Mouse (Mus musculus): ENCODE data around the gene Farsa. TPM values are rescaled to one million over a fixed set of nuclear protein-coding genes. Genes with fewer than 3 reads are reported as not detected.

Farsa gene
- polyA plus RNA-seq, 1 experiment: 50.4 TPM

DNA sequence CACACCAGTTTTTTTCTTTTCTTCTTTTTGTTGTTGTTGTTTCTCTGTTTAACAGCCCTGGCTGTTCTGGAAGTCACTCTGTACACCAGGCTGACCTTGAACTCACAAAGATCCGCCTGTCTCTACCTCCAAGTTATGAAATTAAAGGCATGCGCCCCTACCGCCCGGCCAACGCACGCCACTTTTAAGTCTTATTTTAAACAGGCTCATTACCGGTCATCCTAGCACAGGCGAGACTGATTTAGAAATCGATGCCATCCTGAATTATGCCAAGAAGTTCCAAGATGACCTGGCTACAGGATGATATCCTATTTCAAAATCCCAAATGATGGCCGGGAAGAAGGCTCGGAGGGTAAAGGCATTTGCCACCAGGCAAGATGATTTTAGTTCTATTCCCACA is 25.3 kb upstream of the Farsa start, which contains the start of gene Gadd45gip1:
Gene Gadd45gip1 (plus strand): TSS at position 33 of the 400 bp plus-strand sequence.
- Histone ChIP-seq H3K4me1 (ENCODE audit: control insufficient read depth, insufficient read depth, low read length) (peaks cover 2% of the 10 kb centered on the region), H3K27me3 (ENCODE audit: control insufficient read depth, insufficient read depth, low read length) (no peaks in the 10 kb centered on the region), H3K4me3 (ENCODE audit: control insufficient read depth, low read depth, low read length) (peak within 1 kb of the TSS; percentile 84), H3K36me3 (ENCODE audit: control insufficient read depth, insufficient read depth, low read length) (no peaks in the 10 kb centered on the region), H3K27ac (ENCODE audit: control insufficient read depth, insufficient read depth, low read depth, low read length) (peak within 1 kb of the TSS; percentile 71)
- TF ChIP-seq CTCF (IDR thresholded peaks at IDR 0.05; ENCODE audit: control insufficient read depth, insufficient read depth, insufficient replicate concordance, low read depth, low read length) (peak; percentile 32; the same call in 1 of the 2 replicates), POLR2A (IDR thresholded peaks at IDR 0.05; ENCODE audit: control insufficient read depth, low read depth, low read length) (no peak)

GRCm38 (mm10) chr8:84832034-84832717 is 24.6 kb upstream of the Farsa start:
- peak overlapping the region; percentile 84 for H3K4me3 ChIP-seq (ENCODE audit: control insufficient read depth, low read depth, low read length)
- no peaks in the 10 kb centered on the region for H3K36me3 ChIP-seq (ENCODE audit: control insufficient read depth, insufficient read depth, low read length)
- H3K4me1 ChIP-seq (ENCODE audit: control insufficient read depth, insufficient read depth, low read length): peaks cover 2% of the 10 kb centered on the region
- no peak for TF ChIP-seq CTCF (IDR thresholded peaks at IDR 0.05; ENCODE audit: control insufficient read depth, insufficient read depth, insufficient replicate concordance, low read depth, low read length)
- peak; percentile 67 for TF ChIP-seq POLR2A (IDR thresholded peaks at IDR 0.05; ENCODE audit: control insufficient read depth, low read depth, low read length)
- H3K27me3 ChIP-seq (ENCODE audit: control insufficient read depth, insufficient read depth, low read length): no peaks in the 10 kb centered on the region
- peak overlapping the region; percentile 71 for H3K27ac ChIP-seq (ENCODE audit: control insufficient read depth, insufficient read depth, low read depth, low read length)

GRCm38 (mm10) chr8:84832759-84833742 is 23.7 kb upstream of the Farsa start:
- H3K36me3 ChIP-seq (ENCODE audit: control insufficient read depth, insufficient read depth, low read length): peaks cover 1% of the 10 kb centered on the region; the same call in 1 of the 2 replicates
- peak overlapping the region; percentile 84 for H3K4me3 ChIP-seq (ENCODE audit: control insufficient read depth, low read depth, low read length)
- TF ChIP-seq CTCF (IDR thresholded peaks at IDR 0.05; ENCODE audit: control insufficient read depth, insufficient read depth, insufficient replicate concordance, low read depth, low read length) (no peak), POLR2A (IDR thresholded peaks at IDR 0.05; ENCODE audit: control insufficient read depth, low read depth, low read length) (no peak)
- peak overlapping the region; percentile 71 for H3K27ac ChIP-seq (ENCODE audit: control insufficient read depth, insufficient read depth, low read depth, low read length)
- H3K27me3 ChIP-seq (ENCODE audit: control insufficient read depth, insufficient read depth, low read length): no peaks in the 10 kb centered on the region
- peaks cover 8% of the 10 kb centered on the region for H3K4me1 ChIP-seq (ENCODE audit: control insufficient read depth, insufficient read depth, low read length)

DNA sequence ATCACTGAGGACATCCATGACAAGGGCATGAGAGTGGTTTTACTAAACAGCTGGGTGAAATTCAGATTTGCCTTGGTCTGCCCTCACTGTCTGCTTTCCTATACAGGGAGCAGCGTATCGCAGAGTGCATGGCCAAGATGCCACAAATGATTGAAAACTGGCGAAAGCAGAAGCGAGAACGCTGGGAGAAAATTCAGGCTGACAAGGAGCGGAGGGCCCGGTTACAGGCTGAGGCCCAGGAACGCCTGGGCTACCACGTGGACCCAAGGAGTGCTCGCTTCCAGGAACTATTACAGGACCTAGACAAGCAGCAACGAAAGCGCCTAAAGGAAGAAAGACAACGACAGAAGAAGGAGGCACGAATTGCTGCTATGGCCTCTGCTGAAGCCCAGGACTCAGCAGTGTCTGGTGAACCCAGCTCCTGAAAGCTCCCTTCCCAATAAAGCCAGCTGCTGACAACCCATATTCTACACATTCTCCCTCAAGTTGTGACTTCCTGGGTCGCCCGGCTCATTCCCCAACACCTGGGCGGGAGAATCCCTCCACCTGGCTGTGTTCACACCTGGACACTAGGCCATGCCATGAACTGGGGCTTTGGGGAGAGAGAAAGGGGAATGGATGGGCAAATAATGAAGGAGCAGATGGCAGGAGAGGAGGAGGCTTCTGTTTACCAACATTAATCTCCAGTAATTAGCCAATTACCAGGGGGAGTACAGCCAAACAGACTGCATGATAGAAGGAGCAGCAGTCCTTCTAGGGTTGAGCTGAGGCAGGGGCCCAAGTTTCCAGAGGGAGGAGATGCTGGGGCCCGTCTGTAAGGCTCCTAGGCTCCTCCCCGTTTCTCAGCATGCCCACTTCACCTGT is 22.6 kb upstream of the Farsa start:
- Histone ChIP-seq H3K36me3 (ENCODE audit: control insufficient read depth, insufficient read depth, low read length) (peaks cover 1% of the 10 kb centered on the region; the same call in 1 of the 2 replicates), H3K4me3 (ENCODE audit: control insufficient read depth, low read depth, low read length) (no peak overlapping the region), H3K4me1 (ENCODE audit: control insufficient read depth, insufficient read depth, low read length) (peaks cover 8% of the 10 kb centered on the region), H3K27ac (ENCODE audit: control insufficient read depth, insufficient read depth, low read depth, low read length) (peak overlapping the region; percentile 45; the same call in 1 of the 2 replicates), H3K27me3 (ENCODE audit: control insufficient read depth, insufficient read depth, low read length) (no peaks in the 10 kb centered on the region)
- TF ChIP-seq CTCF (IDR thresholded peaks at IDR 0.05; ENCODE audit: control insufficient read depth, insufficient read depth, insufficient replicate concordance, low read depth, low read length) (no peak), POLR2A (IDR thresholded peaks at IDR 0.05; ENCODE audit: control insufficient read depth, low read depth, low read length) (no peak)

DNA sequence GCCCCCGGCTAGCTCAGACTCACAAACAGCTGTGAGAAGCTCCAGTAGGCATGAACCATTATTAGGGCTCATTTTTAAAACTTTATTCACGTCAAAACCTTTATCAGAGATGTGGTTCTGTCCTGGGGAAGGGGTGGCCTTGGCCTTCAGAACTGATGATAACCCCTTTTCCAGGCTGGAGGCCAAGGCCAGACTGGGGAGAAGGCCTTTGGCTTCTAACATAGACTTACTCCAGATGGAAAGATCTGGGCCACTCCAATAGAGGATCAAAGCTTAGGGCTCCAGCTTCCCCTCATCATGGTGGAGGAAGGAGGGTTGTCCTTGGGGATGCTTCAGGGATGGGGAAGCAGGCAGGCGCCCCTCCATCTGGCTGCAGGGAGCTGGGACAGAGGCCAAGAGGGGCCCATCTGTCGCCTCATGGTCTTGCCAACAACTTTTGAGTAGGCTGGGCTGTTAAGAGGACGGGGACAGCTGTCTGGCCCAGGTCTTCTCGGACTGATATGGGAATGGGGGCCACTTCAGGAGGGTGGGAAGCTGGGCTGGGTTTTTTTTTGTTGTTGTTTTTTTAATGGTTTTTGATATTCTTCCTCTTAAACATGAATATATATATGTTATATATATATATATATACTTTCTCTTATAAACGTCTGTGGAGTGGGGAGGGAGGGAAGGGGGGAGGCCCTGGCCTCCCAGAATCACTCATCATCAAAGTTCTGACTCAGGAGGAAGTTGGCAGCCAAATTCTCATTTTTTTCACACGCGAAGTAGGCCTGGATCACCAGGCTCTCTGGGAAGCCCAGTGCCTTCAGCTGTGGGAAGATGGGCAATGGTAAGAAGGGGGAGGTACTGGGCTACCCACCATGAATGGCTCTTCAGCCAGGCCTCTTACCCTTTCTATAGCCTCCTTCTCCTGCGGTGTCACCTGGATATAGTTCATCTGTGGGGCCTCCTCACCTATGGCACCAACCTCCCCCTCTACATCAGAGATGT is 21.6 kb upstream of the Farsa start:
- Histone ChIP-seq H3K27me3 (ENCODE audit: control insufficient read depth, insufficient read depth, low read length) (no peaks in the 10 kb centered on the region), H3K36me3 (ENCODE audit: control insufficient read depth, insufficient read depth, low read length) (peaks cover 1% of the 10 kb centered on the region; the same call in 1 of the 2 replicates), H3K4me3 (ENCODE audit: control insufficient read depth, low read depth, low read length) (no peak overlapping the region), H3K27ac (ENCODE audit: control insufficient read depth, insufficient read depth, low read depth, low read length) (no peak overlapping the region), H3K4me1 (ENCODE audit: control insufficient read depth, insufficient read depth, low read length) (peaks cover 8% of the 10 kb centered on the region)
- TF ChIP-seq CTCF (IDR thresholded peaks at IDR 0.05; ENCODE audit: control insufficient read depth, insufficient read depth, insufficient replicate concordance, low read depth, low read length) (no peak), POLR2A (IDR thresholded peaks at IDR 0.05; ENCODE audit: control insufficient read depth, low read depth, low read length) (no peak)
